Mouse (Mus musculus) left cerebral cortex, postnatal 10 days (tissue): Measurements from ENCODE around the gene Itpkb. TPM values are rescaled to one million over a fixed set of nuclear protein-coding genes. Genes with fewer than 3 reads are reported as not detected.
"Not testable (repeated sequence)": the region's sequence is repeated elsewhere in the genome, so short reads cannot be mapped to it uniquely, and the experiment has no call there.

ENCODE experiments used
- DNase-seq, 2 experiments: peaks; one replicate each; pipeline ENCODE4 v3.0.0; 2021 to 2022; ENCODE audit warnings: low spot score in 2 of 2, mixed read lengths in 1 of 2; ENCODE audit errors: extremely low spot score in 1 of 2
- intact Hi-C: fragments of 180-260 bp; cut with DNase I; formaldehyde crosslinking; loops from one replicate; pipeline ENCODE4 v1.15.1; 2025
- total RNA-seq, 2 experiments: library from RNA; stranded (reverse); gene quantifications; 2 replicates each; pipeline ENCODE4 v1.2.3; 2021

Itpkb gene
- total RNA-seq, 2 experiments from 2014 or later = 11.6 to 12.9 TPM

DNA sequence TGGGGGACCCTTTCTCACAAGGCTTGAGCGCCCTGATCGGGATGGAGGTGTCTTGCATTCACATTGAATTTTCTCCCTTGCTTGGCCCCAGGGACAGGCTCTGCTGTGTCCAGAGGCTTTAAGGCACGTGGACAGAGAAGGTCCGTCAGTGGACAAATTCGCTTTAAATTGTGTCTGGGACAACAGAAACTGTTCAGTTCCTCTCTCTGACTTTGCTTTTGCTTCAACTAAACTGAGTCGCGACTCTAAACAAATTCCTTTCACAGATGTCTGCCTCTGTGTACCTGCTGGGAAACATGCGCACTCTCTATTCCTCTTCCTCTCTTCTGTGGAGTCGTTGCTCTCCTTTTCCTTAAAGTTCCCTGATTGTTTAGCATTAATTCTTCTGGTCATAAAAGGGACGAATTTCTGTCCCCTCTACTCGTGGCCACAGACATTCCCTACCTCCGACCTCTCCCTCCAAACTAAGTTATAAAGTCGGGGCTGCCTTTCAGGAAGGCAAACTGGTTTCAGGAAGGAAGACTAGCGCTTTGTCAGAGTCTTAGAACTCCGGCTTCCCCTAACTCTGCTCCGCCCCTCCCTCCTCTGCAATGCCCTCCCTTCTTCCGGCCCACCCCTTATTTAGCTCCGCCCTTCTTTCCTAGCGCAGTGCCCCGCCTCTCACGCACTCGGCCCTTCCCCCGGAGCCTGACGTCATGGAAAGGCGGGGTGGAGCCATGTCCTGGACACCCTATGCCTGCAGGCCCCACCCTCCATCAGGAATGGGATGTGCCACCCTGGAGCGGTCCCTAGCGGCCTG, 56.9 kb downstream of the Itpkb start:
- DNase-seq = peak; percentile 97 to 98
- intact Hi-C loops = loop anchor here (5.0 kb wide), 1 partner anchor 55 kb away; the partner anchor contains the start of gene Itpkb

DNA sequence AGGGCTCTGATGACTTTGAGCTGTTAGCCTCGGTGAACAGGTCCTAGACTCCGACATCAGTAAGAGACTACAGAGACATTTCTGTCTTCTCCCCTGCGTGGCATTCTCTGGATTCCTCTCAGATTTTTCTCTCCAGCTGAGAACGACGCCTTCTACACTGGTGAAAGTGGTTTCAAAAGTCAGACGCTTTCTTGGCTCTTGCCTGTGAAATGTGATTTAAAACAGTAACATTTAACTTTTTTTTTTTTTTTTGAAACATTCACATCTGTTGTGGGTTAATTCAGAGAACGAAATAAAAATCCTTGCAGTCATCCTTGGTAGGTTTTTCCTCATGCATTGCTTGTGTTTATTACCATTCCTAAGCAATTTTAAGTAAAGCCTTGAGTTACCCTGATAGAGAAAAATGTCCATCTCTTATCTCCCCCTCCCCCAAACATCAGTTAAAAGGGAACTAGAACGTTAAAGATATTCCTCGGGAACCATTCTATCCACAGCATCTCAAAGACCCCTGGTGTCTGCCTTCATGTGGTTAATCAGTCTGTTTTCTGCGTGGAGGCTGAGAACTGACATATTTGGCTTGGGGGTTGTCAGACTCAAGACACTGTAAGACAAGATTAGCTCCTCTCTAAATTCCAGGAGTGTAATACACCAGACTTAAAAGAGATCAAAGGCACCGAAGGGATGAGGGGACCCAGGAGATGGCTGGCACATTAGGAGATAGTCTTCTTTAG, 57.6 kb downstream of the Itpkb start:
- intact Hi-C loops = loop anchor here (5.0 kb wide), 1 partner anchor 56 kb away; the partner anchor contains the start of gene Itpkb
- DNase-seq = no peak

- intact Hi-C loops = loop anchor here (5.0 kb wide), 1 partner anchor 56 kb away; the partner anchor contains the start of gene Itpkb
- no peak for DNase-seq
Observed at GRCm38 (mm10) chr1:180388481-180388880, 58.2 kb downstream of the Itpkb start.

DNA sequence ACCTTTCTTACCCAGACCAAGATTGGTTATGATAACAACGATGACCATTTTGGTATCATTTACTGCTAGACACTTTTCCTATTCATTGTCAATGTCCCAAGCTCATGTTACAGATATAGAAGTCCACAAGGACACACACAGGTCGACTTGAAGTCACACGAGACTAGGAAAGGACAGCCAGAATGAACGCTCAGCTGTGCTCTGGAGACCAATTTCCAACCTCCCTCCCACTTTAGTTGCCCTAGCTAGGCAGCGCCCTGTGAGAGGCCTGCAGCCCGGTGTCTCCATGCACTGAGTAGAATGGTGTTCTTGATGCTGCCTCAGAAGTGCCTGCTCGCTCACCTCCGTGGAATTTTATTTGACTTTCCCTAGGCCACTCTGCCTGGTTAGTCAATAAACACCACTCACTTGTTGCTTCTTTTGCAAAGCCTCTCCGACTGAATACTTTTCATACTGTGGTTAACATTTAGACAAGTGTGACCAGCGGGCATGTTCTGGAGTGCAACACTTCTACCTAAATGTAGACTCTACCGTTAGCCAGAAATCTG, 59.0 kb downstream of the Itpkb start:
- DNase-seq = not testable (repeated sequence)
- intact Hi-C loops = loop anchor here (5.0 kb wide), 1 partner anchor 57 kb away; the partner anchor contains the start of gene Itpkb

GRCm38 (mm10) chr1:180390321-180390731, 60.0 kb downstream of the Itpkb start:
- intact Hi-C loops = no loop called here
- no peak for DNase-seq

GRCm38 (mm10) chr1:180390746-180391574, 60.7 kb downstream of the Itpkb start:
- no peak for DNase-seq
- intact Hi-C loops = no loop called here

DNA sequence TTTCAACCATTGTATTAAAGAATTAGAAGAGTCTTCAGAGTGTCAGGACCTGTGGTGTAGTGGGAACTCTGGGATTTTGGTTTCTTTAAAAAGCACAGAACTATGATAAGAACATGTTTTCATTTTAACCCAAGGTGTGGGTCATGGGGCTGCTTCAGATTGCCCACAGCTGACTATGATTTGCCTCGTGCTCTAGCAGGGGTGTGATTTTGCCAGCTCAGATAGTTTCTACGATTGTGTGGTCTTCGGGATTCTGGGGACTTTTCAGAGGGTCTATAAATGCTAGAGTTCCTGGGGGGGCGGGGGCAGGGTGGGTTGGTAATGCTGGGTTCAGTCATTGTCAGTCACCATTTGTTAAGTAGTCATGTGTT, 61.3 kb downstream of the Itpkb start:
- no peak for DNase-seq
- intact Hi-C loops = no loop called here

DNA sequence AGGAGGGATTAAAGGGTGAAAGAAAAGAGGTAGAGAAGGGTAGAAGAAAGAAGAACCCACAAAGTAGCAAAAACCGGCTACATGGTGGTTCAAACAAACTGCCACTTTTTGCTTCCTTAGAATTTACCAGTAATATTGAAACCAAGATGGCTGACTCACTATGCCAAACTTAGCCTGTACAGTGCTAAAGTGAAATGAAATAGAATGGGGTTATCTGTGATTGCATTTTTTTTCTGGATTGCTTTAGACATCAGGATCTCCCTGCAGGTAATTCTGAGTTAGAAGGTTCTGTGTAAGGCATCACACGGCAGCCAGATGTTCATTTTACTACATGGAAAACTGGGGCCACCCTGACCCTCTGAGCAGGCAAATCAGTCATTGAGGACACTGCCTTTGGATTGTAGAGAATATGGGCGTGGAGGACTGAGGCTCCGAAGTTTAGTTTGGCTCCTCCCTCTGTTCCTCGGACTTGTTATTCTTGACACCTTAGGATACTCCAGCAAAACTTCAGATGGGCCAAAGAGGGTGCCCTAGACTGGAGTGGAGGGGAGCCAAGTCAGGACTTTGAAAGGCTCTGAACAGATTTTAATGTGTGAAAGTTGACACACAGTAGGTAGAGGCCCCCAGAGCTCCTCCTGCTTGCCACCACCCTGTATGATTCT, 62.0 kb downstream of the Itpkb start:
- no peak for DNase-seq

DNA sequence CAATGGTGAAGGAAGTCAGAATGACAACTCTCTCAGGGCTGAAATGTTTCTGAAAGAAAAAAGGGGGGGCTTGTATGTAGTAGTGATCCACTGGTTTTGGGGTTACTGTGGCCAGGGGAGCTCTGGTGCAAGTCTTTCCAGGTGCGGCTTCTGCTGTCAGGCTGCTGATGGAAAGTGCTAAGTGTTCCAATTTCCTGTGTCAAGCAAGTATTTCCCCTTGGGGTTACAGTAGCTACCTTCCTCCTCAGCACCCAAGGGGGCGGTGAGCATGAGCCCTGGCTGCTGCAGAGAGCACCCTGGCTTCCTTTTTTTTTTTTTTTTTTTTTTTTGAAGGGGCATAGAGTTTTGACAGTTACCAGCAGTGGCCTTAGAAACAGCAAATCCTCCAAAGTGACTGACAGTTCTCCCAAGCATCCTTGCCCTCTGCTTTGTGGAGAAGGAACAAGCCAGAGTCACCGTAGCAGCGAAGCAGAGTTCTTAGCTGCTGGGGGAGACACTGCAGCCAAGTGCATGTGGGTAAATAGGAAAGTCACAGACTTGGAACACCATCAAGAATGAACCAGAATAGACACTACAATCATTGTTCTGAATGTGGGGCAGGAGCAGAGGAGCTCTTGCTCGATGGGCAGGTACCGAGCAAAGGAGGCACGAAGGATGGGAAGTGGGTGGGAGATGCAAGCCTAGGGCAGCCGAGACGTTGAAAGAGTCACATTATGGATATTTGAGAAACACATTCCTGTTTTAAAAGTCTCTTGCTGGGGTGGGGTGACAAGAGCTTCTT, 62.9 kb downstream of the Itpkb start:
- intact Hi-C loops = no loop called here

More for the DNA sequence above, 62.0 kb downstream of the Itpkb start:
- intact Hi-C loops = no loop called here

GRCm38 (mm10) chr1:180393873-180394272, 63.6 kb downstream of the Itpkb start:
- no peak for DNase-seq
- intact Hi-C loops = no loop called here

More for the DNA sequence above, 62.9 kb downstream of the Itpkb start:
- DNase-seq = no peak

- no peak for DNase-seq
- intact Hi-C loops = no loop called here
Observed at GRCm38 (mm10) chr1:180397734-180398133, 67.4 kb downstream of the Itpkb start.

DNA sequence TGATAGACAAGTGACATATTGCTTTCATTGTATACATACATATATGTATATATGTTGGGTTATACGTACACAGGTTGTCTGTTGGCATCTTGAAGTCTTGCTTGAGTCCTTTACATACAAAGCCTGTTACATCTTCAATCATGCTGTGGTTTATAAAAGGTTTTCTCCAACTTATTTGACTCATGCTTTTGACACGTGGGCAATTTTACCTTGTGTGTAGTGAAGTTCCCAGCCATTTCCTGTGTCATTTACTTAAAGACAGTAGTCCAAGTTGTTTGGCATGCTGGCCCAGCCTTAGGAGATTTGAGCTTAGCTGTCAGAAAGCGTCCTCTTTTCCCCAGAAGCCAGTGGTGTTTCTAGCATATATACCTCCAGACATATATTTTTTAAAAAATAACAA, 68.2 kb downstream of the Itpkb start:
- DNase-seq = no peak
- intact Hi-C loops = no loop called here

GRCm38 (mm10) chr1:180400691-180401455, 70.6 kb downstream of the Itpkb start:
- intact Hi-C loops = no loop called here
- DNase-seq = no peak

GRCm38 (mm10) chr1:180401725-180402124, 71.4 kb downstream of the Itpkb start:
- no peak for DNase-seq
- intact Hi-C loops = no loop called here

- DNase-seq = no peak
- intact Hi-C loops = no loop called here
Observed at GRCm38 (mm10) chr1:180402481-180403081, 72.3 kb downstream of the Itpkb start.

DNA sequence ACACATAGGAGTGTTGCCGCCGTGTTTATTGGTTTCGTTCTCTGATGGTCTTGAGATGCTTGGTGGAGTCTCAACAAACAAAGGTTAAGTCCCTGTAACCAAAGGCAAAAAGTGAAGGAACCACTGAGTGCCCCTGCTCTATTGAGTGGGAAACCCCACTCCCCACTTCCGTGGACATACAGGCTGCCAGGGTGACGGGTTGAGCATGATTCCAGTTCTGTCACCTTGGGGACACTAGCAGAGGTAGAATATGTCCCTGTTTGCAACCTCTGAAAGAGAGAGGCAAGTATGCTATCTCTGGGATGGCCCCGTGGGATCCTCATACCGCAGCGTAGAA, 73.0 kb downstream of the Itpkb start:
- intact Hi-C loops = no loop called here
- no peak for DNase-seq
